Mouse (Mus musculus) bone marrow macrophage, adult 2 months (primary cell): ENCODE data around the gene Clta. TPM values are rescaled to one million over a fixed set of nuclear protein-coding genes. Genes with fewer than 3 reads are reported as not detected.
A peak's percentile ranks its signal among the peaks of the same experiment; 100 is the strongest.

ENCODE experiments used
- H3K27ac ChIP-seq: 2 replicates; pipeline ENCODE4 v1.5.1; 2012; ENCODE audit warnings: low read depth, low read length; ENCODE audit not compliant: insufficient read depth
- H3K4me1 ChIP-seq: 2 replicates; pipeline ENCODE4 v1.6.1; 2012; ENCODE audit warnings: low read length; ENCODE audit not compliant: control insufficient read depth, insufficient read depth
- H3K4me3 ChIP-seq: 2 replicates; pipeline ENCODE4 v1.5.1; 2012; ENCODE audit warnings: mild to moderate bottlenecking, low read length, moderate library complexity; ENCODE audit not compliant: insufficient read depth
- CTCF ChIP-seq: IDR thresholded peaks from 2 replicates; pipeline ENCODE4 v1.5.1; 2012; ENCODE audit warnings: low read depth, mild to moderate bottlenecking, low read length, moderate library complexity
- POLR2A ChIP-seq: IDR thresholded peaks from 2 replicates; pipeline ENCODE4 v1.6.1; 2012; ENCODE audit warnings: mild to moderate bottlenecking, low read depth, low read length, borderline replicate concordance
- polyA plus RNA-seq: library from polyadenylated mRNA; stranded (reverse); fragments of >200 nt; gene quantifications from 2 replicates; pipeline ENCODE4 v1.2.4, GENCODE M21; 2012; ENCODE audit not compliant: missing spikeins, insufficient read depth, insufficient read length

Clta gene
- polyA plus RNA-seq, 1 experiment, result 840 TPM

DNA sequence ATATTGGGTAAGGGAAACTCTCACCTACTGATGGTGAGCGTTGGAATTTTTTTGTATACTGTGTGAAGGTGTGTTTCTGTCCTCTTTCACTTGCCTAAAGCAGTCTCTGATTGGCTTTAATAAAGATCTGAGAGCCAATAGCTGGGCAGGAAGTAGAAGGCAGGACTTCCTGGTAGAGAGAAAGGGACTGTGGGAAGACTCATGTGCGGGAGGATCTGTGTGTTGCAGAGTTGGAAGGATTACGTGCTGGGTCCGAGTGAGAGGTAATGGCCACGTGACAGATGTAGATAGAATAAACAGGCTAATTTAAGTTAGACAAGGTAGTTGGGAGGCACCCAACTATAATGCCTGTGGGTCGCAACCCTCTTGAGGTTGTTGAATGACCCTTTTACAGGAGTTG lies 630 bp upstream of the Clta start:
- Histone ChIP-seq H3K27ac (no peak overlapping the region), H3K4me3 (no peak overlapping the region), H3K4me1 (no peaks in the 10 kb centered on the region)
- TF ChIP-seq POLR2A (no peak), CTCF (no peak)

DNA sequence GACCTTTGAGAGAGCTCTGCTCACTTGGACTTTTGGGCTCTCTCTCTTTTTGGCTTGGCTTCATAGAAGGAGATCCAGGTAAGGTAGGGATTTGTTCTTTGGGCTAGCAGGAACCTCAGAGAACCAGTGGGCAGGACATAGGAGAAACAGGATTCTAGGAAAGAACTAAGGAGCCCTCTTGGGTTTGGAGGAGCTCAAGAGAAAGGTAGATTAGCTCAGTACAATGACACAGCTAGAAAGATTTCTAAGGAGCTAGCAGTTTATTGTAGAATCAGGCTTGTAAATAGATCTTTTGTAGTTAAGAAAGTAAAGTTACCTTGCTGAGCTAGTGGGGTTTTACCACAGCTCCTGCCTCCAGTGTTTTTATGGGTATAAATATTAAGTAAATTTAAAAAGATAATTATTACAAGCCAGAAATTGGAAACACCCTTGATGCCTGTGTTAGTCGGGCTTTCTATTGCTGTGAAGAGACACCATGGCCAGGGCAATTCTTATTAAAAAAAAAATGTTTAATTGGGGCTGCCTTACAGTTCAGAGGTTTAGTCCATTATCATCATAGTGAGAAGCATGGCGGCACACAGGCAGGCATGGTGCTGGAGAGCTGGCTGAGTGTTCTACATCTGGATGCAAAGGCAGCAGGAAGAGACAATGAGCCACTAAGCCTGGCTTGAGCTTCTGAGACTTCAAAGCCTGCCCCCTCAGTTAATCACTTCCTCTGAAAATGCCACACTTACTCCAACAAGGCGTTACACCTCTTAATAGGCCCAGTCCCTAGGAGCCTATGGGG lies 564 bp downstream of the Clta start:
- TF ChIP-seq CTCF, result no peak
- TF ChIP-seq POLR2A, result no peak

DNA sequence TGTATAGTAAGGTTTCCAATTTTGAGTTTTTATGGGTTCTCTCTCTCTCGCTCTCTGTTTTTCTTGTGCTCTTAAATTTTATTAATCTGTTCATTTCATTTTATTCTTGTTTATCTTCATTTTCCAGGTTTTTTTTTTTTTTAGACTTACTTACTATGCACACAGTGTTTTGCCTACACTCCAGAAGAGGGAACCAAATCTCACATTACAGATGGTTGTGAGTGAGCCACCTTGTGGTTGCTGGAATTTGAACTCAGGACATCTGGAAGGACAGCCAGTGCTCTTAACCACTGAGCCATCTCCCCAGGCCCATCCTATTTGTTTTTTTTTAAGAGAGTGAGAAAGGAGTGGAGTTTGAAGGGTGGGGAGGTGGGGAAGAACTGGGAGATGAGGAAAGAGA lies 5.9 kb downstream of the Clta start:
- 0 out of 2 replicates have a peak, but pooled peaks cover 3% of the 10 kb centered on the region for H3K4me1 ChIP-seq
- TF ChIP-seq CTCF (no peak), POLR2A (no peak)
- no peak overlapping the region for H3K27ac ChIP-seq
- H3K4me3 ChIP-seq, result no peak overlapping the region

More for the DNA sequence above, 564 bp downstream of the Clta start:
- Histone ChIP-seq H3K4me1 (no peaks in the 10 kb centered on the region), H3K27ac (no peak overlapping the region), H3K4me3 (no peak overlapping the region)

DNA sequence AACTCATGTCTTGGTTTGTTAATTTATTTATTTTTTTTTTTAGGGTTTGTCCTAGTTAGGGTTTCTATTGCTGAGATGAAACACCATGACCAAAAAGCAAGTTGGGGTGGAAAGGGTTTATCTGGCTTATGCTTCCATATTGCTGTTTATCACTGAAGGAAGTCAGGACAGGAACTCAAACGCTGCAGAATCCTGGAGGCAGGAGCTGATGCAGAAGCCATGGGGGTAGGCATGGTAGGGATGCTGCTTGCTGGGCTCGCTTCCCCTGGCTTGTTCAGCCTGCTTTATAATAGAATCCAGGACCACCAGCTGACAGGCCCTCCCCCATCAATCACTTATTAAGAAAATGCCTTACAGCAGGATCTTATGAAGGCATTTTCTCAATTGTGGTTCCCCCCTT lies 6.6 kb downstream of the Clta start:
- no peak overlapping the region for H3K27ac ChIP-seq
- peaks cover 6% of the 10 kb centered on the region; the same call in 1 of the 2 replicates for H3K4me1 ChIP-seq
- H3K4me3 ChIP-seq, result no peak overlapping the region
- no peak for TF ChIP-seq POLR2A

DNA sequence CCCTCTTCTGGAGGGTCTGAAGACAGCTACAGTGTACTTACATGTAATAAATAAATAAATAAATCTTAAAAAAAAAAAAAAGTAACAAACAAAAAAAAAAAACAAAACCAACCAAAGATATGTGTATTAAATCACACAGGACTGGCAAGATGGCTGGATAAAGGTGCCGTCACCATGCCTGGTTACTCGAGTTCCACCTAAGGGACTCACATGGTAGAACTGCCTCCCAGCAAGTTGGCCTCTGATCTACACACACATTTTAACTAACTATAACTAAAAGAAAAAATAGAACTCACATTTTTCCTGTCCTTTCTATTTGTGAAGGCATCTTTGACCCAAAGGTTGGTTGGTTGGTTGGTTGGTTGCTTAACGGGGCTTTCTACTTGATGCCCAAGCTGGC lies 7.5 kb downstream of the Clta start:
- H3K27ac ChIP-seq, result peak overlapping the region; percentile 84
- H3K4me3 ChIP-seq, result peak overlapping the region; percentile 68
- H3K4me1 ChIP-seq, result peaks cover 12% of the 10 kb centered on the region
- TF ChIP-seq CTCF, result no peak
- no peak for TF ChIP-seq POLR2A

DNA sequence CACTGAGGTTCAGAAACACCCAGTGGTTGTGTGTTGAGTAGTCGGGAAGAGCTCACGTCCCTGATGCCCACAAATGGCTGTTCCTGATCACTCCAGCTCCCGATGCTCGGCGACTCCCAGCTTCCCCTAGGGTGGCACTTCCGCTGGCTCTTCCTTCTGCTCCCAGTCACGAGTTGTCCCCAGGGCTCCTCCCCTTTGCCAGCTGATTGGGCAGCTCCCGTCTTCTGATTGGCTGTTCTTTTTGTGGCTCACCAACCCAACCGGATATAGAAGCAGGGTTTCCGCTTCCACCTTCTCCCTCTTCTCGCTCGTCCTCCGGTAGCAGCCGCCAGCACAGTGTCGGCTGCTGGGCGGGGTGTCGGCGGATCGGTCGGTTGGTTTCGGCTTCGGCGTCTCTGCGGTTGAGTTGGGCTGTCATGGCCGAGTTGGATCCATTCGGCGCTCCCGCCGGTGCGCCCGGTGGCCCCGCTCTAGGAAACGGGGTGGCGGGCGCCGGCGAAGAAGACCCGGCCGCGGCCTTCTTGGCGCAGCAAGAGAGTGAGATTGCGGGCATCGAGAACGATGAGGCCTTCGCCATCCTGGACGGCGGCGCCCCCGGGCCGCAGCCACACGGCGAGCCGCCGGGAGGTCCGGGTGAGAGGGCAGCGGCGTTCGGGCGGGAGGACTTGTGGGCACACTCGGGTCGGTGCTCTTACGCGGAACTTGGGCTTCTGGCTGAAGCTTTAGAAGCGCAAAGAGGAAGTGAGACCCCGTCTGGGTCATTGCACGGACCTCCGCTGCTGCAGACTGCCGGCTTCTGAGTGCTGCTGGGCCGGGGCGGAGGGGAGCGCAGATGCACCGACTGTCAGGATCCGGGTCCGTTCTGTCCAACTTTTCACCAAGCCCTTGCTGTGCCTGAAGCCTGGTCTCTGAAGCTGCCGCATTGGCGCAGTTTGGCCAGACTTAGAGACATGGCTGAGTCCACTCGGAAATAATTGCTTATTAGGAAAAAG lies 8.4 kb downstream of the Clta start:
- peak overlapping the region; percentile 73 for H3K4me3 ChIP-seq
- peak overlapping the region; percentile 87 for H3K27ac ChIP-seq
- H3K4me1 ChIP-seq, result peaks cover 19% of the 10 kb centered on the region
- no peak for TF ChIP-seq CTCF
- peak; percentile 65 for TF ChIP-seq POLR2A

DNA sequence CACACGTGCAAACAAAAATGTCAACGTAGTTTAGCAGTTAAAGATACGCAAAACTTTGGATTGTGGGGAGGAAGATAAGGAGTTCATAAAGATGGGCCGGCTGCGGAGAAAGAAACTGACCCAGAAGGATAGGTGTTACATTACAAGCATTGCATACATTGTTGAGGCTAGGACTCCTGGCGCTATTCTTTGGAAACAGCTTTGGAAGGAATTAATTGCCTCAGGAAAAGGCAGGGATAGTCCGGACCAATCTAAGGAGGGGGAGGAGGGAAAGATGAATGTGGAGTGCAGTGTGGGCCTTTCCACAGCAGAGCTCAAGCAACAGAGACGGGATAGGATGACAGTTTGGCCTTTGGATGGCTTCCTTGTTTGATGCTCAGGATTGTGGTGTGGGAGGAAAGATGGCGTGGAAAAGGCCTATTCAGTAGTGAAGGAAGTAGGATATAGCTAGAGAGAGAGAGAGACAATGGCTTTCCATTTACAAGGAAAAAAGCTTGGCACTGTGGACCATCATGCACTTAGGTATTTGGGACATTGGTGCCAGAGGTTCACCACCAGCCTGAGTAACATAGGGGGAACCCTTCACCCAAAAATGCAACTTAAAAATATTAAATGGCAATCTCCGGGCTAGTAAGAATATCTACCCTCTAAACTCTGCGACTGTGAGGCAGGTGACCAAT lies 9.3 kb downstream of the Clta start:
- no peak for TF ChIP-seq CTCF
- TF ChIP-seq POLR2A, result no peak
- peak overlapping the region; percentile 87 for H3K27ac ChIP-seq
- H3K4me3 ChIP-seq, result peak overlapping the region; percentile 73
- H3K4me1 ChIP-seq, result peaks cover 20% of the 10 kb centered on the region

DNA sequence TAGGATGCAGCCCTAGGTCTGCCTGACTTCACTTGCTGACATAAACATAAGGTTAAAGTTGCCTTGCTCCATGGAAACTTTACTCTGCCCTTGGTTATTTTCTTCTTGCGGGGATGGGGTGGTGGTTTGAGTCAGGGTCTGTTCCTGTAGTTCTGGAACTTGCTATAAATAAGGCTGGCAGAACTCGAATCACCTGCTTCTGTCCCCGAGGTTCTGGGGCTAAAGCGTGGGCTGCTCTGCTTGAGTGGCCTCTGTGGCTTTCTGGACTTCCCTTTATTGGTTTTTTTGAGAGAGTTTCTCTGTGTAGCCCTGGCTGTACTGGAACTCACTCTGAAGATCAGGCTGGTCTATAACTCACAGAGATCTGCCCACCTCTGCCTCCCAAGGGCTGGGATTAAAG lies 11.8 kb downstream of the Clta start:
- Histone ChIP-seq H3K4me3 (peak overlapping the region; percentile 42), H3K27ac (peak overlapping the region; percentile 27)
- TF ChIP-seq CTCF, result no peak
- TF ChIP-seq POLR2A, result no peak

DNA sequence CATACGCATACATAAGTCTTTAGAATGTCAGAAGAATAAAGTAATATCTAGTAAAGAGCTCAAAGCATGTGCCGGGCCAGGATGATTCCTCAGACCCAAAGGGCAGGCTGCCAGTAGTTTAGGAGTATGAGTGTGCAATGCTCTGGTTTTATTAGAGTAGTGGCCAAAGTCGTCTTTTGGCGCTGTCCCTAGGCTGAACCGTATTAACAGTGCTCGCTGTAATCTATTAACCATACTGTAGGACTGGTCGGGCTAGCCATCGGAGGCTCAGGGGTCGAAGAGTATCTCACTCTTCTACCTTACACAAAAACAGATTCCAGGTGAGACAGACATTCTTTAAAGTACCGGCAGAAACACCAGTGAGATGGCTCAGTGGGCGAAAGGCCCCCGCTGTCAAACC lies 12.5 kb downstream of the Clta start:
- H3K27ac ChIP-seq, result no peak overlapping the region
- peak overlapping the region; percentile 11 for H3K4me3 ChIP-seq
- no peak for TF ChIP-seq POLR2A
- TF ChIP-seq CTCF, result no peak
- H3K4me1 ChIP-seq, result peaks cover 17% of the 10 kb centered on the region

More for the DNA sequence above, 11.8 kb downstream of the Clta start:
- peaks cover 20% of the 10 kb centered on the region for H3K4me1 ChIP-seq
